Mouse (Mus musculus) C2C12 (cell line): Measurements from ENCODE around the gene Pam. TPM values are rescaled to one million over a fixed set of nuclear protein-coding genes. Genes with fewer than 3 reads are reported as not detected.

Source experiments
- H3K27me3 ChIP-seq: one replicate; pipeline ENCODE4 v1.6.1; 2011; ENCODE audit not compliant: control insufficient read depth, insufficient read depth, insufficient read length
- H3K36me3 ChIP-seq: one replicate; pipeline ENCODE4 v1.6.1; 2011; ENCODE audit not compliant: control insufficient read depth, insufficient read depth
- H3K4me3 ChIP-seq: one replicate; pipeline ENCODE4 v1.5.1; 2011; ENCODE audit warnings: mild to moderate bottlenecking, control low read depth; ENCODE audit not compliant: poor library complexity, insufficient read depth, severe bottlenecking
- H3K79me2 ChIP-seq: one replicate; pipeline ENCODE4 v1.6.1; 2011; ENCODE audit not compliant: control insufficient read depth, insufficient read depth
- H3K79me3 ChIP-seq: one replicate; pipeline ENCODE4 v1.6.1; 2011; ENCODE audit warnings: low read depth, control low read depth
- H3ac ChIP-seq: one replicate; pipeline ENCODE3; 2011; ENCODE audit warnings: low read depth; ENCODE audit not compliant: control insufficient read depth, insufficient read length
- CEBPB ChIP-seq: IDR thresholded peaks from one replicate; pipeline ENCODE4 v1.6.1; 2011; ENCODE audit warnings: low read depth, mild to moderate bottlenecking, control low read depth, moderate library complexity
- CTCF ChIP-seq: IDR thresholded peaks from one replicate; pipeline ENCODE4 v1.5.1; 2011; ENCODE audit not compliant: control insufficient read depth, insufficient read depth, insufficient read length
- FOSL1 ChIP-seq: IDR thresholded peaks from one replicate; pipeline ENCODE4 v1.8.0; 2011; ENCODE audit warnings: mild to moderate bottlenecking, low read length; ENCODE audit not compliant: poor library complexity, insufficient read depth, severe bottlenecking
- MAX ChIP-seq: IDR thresholded peaks from one replicate; pipeline ENCODE4 v1.6.1; 2011; ENCODE audit warnings: mild to moderate bottlenecking, control low read depth
- MYOD1 ChIP-seq: IDR thresholded peaks from one replicate; pipeline ENCODE4 v1.6.1; 2011; ENCODE audit warnings: low read depth; ENCODE audit not compliant: control insufficient read depth, insufficient read length
- MYOG ChIP-seq: IDR thresholded peaks from one replicate; pipeline ENCODE4 v1.6.1; 2011; ENCODE audit not compliant: control insufficient read depth, insufficient read length; ENCODE audit errors: extremely low read depth
- USF1 ChIP-seq: IDR thresholded peaks from one replicate; pipeline ENCODE4 v1.6.1; 2011; ENCODE audit warnings: low read depth, mild to moderate bottlenecking, control low read depth, moderate library complexity
- polyA plus RNA-seq: library from polyadenylated mRNA; unstranded; fragments of >200 nt; fragmentation: generic; extraction: Trizol; gene quantifications from one replicate; pipeline ENCODE4 v1.2.1, GENCODE M21; 2012; ENCODE audit warnings: missing spikeins

Pam gene
- polyA plus RNA-seq, 1 experiment, result 27.6 TPM

DNA sequence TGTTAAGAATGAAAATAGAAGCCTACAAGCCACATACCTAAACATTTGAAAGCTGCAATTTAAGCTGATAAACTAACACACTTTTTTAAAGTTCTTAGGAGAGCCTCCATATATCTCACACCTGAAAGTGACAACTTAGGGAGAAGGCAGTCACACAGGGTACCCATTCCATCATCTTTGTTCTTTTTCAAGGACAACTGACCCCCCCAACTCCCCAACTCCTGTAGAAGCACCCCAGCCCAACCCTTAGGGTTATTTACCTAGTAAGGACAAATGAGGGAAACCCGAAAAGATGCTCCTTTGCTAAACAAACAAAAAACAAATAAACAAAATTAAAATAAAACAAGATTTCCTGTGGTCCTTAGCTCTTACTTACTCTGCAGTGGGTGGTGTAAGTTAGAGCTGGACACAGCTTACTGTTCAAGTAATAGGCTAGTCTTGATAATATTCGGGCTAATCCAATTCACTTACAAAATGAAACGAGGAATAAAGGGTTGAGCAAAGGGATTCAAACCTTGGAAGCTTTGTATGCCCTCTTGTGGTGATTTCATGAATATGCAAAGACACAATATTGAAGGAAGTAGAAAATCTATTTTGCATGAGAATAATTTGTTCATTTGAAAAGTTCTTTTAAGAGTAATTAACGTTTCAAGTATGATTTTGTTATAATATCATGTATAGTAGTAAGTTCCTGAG is 293.1 kb downstream of the Pam start:
- H3K4me3 ChIP-seq, result no peak overlapping the region
- H3K27me3 ChIP-seq, result no peaks in the 10 kb centered on the region
- TF ChIP-seq USF1, result no peak
- TF ChIP-seq FOSL1, result no peak
- no peak for TF ChIP-seq MAX
- no peak for TF ChIP-seq MYOD1
- no peak for TF ChIP-seq CTCF
- TF ChIP-seq CEBPB, result no peak
- TF ChIP-seq MYOG, result no peak
- H3K79me2 ChIP-seq, result no peaks in the 10 kb centered on the region
- no peak overlapping the region for H3ac ChIP-seq
- no peaks in the 10 kb centered on the region for H3K79me3 ChIP-seq
- no peaks in the 10 kb centered on the region for H3K36me3 ChIP-seq

DNA sequence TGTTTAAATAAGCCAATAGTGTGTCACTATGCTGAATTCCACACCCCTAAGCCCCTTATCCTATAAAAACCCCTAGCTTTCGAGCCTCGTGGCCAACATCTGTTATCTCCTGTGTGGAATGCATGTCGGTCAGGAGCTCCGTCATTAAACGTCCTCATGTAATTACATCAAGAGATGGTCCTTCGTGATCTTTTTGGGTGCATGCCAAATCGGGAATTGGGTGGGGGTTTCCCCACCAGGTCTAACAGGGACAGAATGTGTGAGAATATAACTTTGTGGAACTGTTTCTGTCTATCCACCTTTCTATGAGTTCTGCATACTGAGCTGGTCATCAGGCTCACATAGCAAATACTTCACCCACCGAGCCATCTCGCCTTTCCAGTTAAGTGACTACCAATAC is 299.5 kb downstream of the Pam start:
- no peak for TF ChIP-seq MYOD1
- TF ChIP-seq MAX, result no peak
- TF ChIP-seq MYOG, result no peak
- TF ChIP-seq USF1, result no peak
- TF ChIP-seq CTCF, result no peak
- H3K79me3 ChIP-seq, result no peaks in the 10 kb centered on the region
- H3K36me3 ChIP-seq, result no peaks in the 10 kb centered on the region
- H3K79me2 ChIP-seq, result no peaks in the 10 kb centered on the region
- no peaks in the 10 kb centered on the region for H3K27me3 ChIP-seq
- no peak overlapping the region for H3K4me3 ChIP-seq
- H3ac ChIP-seq, result no peak overlapping the region

DNA sequence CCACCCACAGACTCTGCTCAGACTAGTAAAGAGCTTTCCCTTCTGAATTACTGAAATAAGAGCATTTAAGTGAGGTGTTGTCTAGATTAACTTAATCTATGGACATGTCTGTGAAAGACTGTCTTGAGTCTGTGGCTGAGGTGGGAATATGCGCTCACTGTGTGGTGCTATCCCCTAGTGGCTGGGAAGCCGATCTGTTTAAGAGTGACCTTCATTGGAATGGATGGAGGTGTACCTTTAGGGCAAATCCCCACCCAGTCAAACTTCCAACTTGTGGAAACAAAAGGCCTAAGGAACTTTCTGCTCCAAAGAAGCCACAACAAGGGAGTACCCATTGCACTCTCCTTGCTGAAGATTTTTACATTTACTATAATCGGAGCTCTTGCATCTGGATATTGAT is 301.3 kb downstream of the Pam start:
- H3K79me3 ChIP-seq, result no peaks in the 10 kb centered on the region
- no peak overlapping the region for H3ac ChIP-seq
- no peaks in the 10 kb centered on the region for H3K27me3 ChIP-seq
- H3K36me3 ChIP-seq, result no peaks in the 10 kb centered on the region
- no peak for TF ChIP-seq MYOG
- TF ChIP-seq MAX, result no peak
- TF ChIP-seq CEBPB, result no peak
- no peak for TF ChIP-seq USF1
- TF ChIP-seq MYOD1, result no peak
- TF ChIP-seq FOSL1, result no peak
- no peak for TF ChIP-seq CTCF
- no peaks in the 10 kb centered on the region for H3K79me2 ChIP-seq
- no peak overlapping the region for H3K4me3 ChIP-seq

DNA sequence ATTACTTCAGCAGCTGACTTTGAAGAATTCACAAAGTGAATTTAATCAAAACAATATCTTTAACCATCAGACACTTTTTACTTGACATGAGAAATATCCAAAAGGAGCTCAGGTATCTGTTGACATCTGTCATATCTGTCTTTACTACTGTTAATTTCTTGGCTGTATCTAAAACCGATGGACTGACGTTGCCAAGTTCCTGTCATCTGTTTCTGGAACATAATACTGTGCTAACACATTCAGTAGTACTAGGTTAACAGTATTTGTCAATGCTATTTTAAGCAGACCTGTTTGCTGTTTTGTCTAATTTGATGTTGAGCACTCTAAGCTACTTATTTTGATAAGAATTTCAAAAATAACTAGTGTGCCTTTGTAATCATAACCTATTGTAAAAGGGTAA is 307.0 kb downstream of the Pam start:
- Histone ChIP-seq H3K4me3 (no peak overlapping the region), H3K79me2 (no peaks in the 10 kb centered on the region), H3K79me3 (no peaks in the 10 kb centered on the region), H3K36me3 (no peaks in the 10 kb centered on the region), H3ac (no peak overlapping the region), H3K27me3 (no peaks in the 10 kb centered on the region)
- no peak for TF ChIP-seq MAX
- no peak for TF ChIP-seq CTCF
- no peak for TF ChIP-seq CEBPB
- TF ChIP-seq FOSL1, result no peak
- no peak for TF ChIP-seq MYOD1
- no peak for TF ChIP-seq MYOG
- TF ChIP-seq USF1, result no peak

DNA sequence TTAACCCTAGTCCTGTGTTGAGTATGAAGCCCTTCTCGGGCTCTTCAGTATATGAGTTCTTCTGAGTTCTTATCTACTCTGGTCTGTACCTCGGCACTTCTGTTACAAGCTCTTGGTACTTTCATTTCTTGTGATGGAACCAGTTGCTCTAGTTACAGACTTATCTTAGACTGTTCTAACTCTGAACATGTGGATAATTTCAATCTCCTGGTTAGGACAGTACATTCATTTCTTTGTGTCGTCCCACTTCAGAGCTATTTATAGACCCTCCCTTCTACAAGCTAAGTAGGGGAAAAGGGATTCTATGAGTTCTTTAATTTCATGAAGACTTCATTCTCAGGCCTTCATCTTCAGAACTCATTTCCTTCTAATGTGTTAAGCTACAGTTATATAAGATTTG is 307.8 kb downstream of the Pam start:
- Histone ChIP-seq H3K79me2 (no peaks in the 10 kb centered on the region), H3K4me3 (no peak overlapping the region), H3K79me3 (no peaks in the 10 kb centered on the region), H3K27me3 (no peaks in the 10 kb centered on the region), H3ac (no peak overlapping the region), H3K36me3 (no peaks in the 10 kb centered on the region)
- TF ChIP-seq MYOD1 (no peak), CTCF (no peak), CEBPB (no peak), FOSL1 (no peak), MAX (no peak), USF1 (no peak)

DNA sequence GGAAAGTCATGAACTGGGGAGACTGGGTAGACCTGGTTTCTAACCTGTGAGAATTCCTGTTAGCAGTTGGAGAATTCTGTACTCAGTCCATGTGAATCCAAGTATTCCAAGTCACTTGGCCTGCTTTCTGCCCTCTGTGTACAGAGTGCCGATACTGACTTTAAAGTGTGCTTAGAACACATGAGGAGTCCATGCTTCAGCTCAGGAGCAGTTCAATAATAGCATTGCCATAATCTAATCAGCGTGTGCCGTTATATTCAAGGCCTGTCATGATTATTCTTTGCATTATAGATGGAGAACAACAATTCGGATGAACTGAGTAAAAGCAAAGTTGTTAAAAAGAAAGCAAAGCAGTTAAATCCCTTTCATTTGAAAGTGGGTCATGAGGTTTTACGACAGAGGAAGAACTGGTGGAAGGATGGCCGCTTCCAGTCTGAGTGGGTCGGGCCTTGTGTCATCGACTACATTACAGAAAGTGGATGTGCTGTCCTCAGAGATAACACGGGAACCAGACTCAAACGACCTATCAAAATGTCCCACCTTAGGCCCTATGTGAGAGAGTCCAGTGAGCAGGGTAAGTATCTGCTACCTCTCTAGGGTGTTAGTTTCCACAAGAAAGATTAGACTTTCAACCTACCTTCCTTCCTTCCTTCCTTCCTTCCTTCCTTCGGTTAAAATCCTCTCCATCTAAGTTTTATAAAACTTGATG is 309.6 kb downstream of the Pam start:
- Histone ChIP-seq H3K36me3 (no peaks in the 10 kb centered on the region), H3K79me3 (no peaks in the 10 kb centered on the region), H3K4me3 (no peak overlapping the region), H3K27me3 (no peaks in the 10 kb centered on the region), H3K79me2 (no peaks in the 10 kb centered on the region), H3ac (no peak overlapping the region)
- TF ChIP-seq MAX (no peak), CTCF (no peak), FOSL1 (no peak), USF1 (no peak), MYOG (no peak), CEBPB (no peak), MYOD1 (no peak)
